7 mouse cellular contexts compared by ENCODE assay signal in the genomic region with DNA sequence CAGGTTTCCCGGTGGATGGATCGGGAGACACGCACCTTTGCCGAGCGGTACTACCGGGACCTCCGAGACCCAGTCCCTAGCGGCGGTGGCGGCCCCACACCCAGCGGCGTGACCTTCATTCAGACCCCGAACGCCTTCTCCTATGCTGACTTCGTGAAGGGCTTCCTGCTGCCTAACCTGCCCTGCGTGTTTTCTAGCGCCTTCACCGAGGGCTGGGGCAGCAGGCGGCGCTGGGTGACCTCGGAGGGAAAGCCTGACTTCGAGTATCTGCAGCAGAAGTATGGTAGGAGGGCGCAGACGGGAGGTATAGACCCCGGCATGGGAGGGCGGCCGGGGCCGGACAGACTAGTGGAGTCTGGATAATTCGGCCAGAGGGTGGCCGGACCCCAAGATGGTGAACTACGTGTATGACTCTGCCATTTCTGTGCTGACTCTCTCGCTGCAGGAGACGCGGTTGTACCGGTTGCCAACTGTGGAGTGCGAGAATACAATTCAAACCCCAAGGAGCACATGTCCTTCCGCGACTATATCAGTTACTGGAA. TPM values are rescaled to one million over a fixed set of nuclear protein-coding genes. Genes with fewer than 3 reads are reported as not detected.
DNase-seq lines count a peak whose midpoint lies in the region; ATAC-seq lines count a peak whose summit lies in the region.

No protein-coding gene starts in this region.

- H3K9ac ChIP-seq in kidney, embryonic 16.5 days (replicated peaks; ENCODE audit: low read length) = peak overlapping the region; percentile 87
- H3K9ac ChIP-seq in embryonic facial prominence, embryonic 13.5 days = peak overlapping the region; percentile 85
- peak overlapping the region; percentile 83 for H3K9ac ChIP-seq in intestine, embryonic 16.5 days (ENCODE audit: low read depth, low read length)

- no peaks in the 10 kb centered on the region for H3K9me3 ChIP-seq in kidney, embryonic 16.5 days (ENCODE audit: low read length)
- no peaks in the 10 kb centered on the region for H3K9me3 ChIP-seq in embryonic facial prominence, embryonic 13.5 days
- no peaks in the 10 kb centered on the region for H3K9me3 ChIP-seq in intestine, embryonic 16.5 days (ENCODE audit: control insufficient read depth, low read length)
- H3K9me3 ChIP-seq in midbrain, embryonic 10.5 days (replicated peaks) = no peaks in the 10 kb centered on the region

- peaks cover 17% of the 10 kb centered on the region for H3K4me1 ChIP-seq in kidney, embryonic 16.5 days (ENCODE audit: insufficient read depth, low read length)
- H3K4me1 ChIP-seq in embryonic facial prominence, embryonic 13.5 days = peaks cover 29% of the 10 kb centered on the region
- peaks cover 15% of the 10 kb centered on the region for H3K4me1 ChIP-seq in intestine, embryonic 16.5 days (ENCODE audit: control insufficient read depth, insufficient read depth, low read length)
- peaks cover 28% of the 10 kb centered on the region for H3K4me1 ChIP-seq in midbrain, embryonic 10.5 days

- WGBS in kidney, embryonic 16.5 days = under 1% methylated on average over 38 of the region's 38 CpGs
- under 1% methylated on average over 38 of the region's 38 CpGs for WGBS in embryonic facial prominence, embryonic 13.5 days
- WGBS in intestine, embryonic 16.5 days = under 1% methylated on average over 38 of the region's 38 CpGs
- WGBS in midbrain, embryonic 10.5 days = under 1% methylated on average over 38 of the region's 38 CpGs

- H3K4me2 ChIP-seq in kidney, embryonic 16.5 days (replicated peaks; ENCODE audit: low read depth, low read length) = peak overlapping the region; percentile 73
- peak overlapping the region; percentile 91 for H3K4me2 ChIP-seq in embryonic facial prominence, embryonic 13.5 days
- peak overlapping the region; percentile 92 for H3K4me2 ChIP-seq in intestine, embryonic 16.5 days (ENCODE audit: low read depth, low read length)

- H3K36me3 ChIP-seq in kidney, embryonic 16.5 days (ENCODE audit: insufficient read depth, low read length) = peaks cover 28% of the 10 kb centered on the region
- H3K36me3 ChIP-seq in embryonic facial prominence, embryonic 13.5 days = peaks cover 37% of the 10 kb centered on the region
- H3K36me3 ChIP-seq in intestine, embryonic 16.5 days (ENCODE audit: control insufficient read depth, insufficient read depth, low read length) = 0 out of 2 replicates have a peak, but pooled peaks cover 4% of the 10 kb centered on the region
- peaks cover 45% of the 10 kb centered on the region for H3K36me3 ChIP-seq in midbrain, embryonic 10.5 days

- peak overlapping the region; percentile 87 for H3K27ac ChIP-seq in kidney, embryonic 16.5 days (ENCODE audit: low read length)
- H3K27ac ChIP-seq in embryonic facial prominence, embryonic 13.5 days = peak overlapping the region; percentile 79
- H3K27ac ChIP-seq in intestine, embryonic 16.5 days (ENCODE audit: low read length) = peak overlapping the region; percentile 83
- H3K27ac ChIP-seq in midbrain, embryonic 10.5 days (replicated peaks) = peak overlapping the region; percentile 92

- peak; percentile 66 for ATAC-seq in kidney, embryonic 16.5 days (ENCODE audit: low FRiP score, low TSS enrichment)
- ATAC-seq in embryonic facial prominence, embryonic 13.5 days (ENCODE audit: insufficient number of reproducible peaks, insufficient read depth, low FRiP score, low TSS enrichment, low read depth) = 0 out of 2 replicates have a peak, but pooled peaks have one; percentile 58
- ATAC-seq in intestine, embryonic 16.5 days = peak; percentile 83

- no peaks in the 10 kb centered on the region for H3K27me3 ChIP-seq in kidney, embryonic 16.5 days (ENCODE audit: insufficient read depth, low read length)
- H3K27me3 ChIP-seq in embryonic facial prominence, embryonic 13.5 days = no peaks in the 10 kb centered on the region
- H3K27me3 ChIP-seq in intestine, embryonic 16.5 days (replicated peaks; ENCODE audit: control insufficient read depth, insufficient read depth, low read length) = no peaks in the 10 kb centered on the region
- H3K27me3 ChIP-seq in midbrain, embryonic 10.5 days (ENCODE audit: low read depth, poor library complexity, severe bottlenecking) = no peaks in the 10 kb centered on the region

- peak overlapping the region; percentile 87 for H3K4me3 ChIP-seq in kidney, embryonic 16.5 days (ENCODE audit: low read length)
- H3K4me3 ChIP-seq in embryonic facial prominence, embryonic 13.5 days = peak overlapping the region; percentile 87
- peak overlapping the region; percentile 81 for H3K4me3 ChIP-seq in intestine, embryonic 16.5 days (ENCODE audit: low read length)
- H3K4me3 ChIP-seq in midbrain, embryonic 10.5 days = peak overlapping the region; percentile 66

- DNase-seq in kidney, postnatal 14 days = no peak
- DNase-seq in MEL-GATA-1-ER (ENCODE audit: extremely low read depth, low read depth) = peak; percentile 17
- no peak for DNase-seq in midbrain, embryonic 10.5 days (ENCODE audit: low spot score)
- DNase-seq in adrenal gland, adult (ENCODE audit: inconsistent age in 2 of 2, low spot score in 1 of 2) = no peak

RNA-seq across cellular contexts. Expression of gene Jmjd4, which starts 0.5 kb away (rescaled TPM):
- 13.0 and 13.6 TPM in 2 replicates for polyA plus RNA-seq in kidney, embryonic 16.5 days (2015; fragmentation: Nextera tagmentation; extraction: Ambion mirVana)
- polyA plus RNA-seq in embryonic facial prominence, embryonic 13.5 days (2015; fragmentation: Nextera tagmentation; extraction: Ambion mirVana) = 14.9 and 15.4 TPM in 2 replicates
- polyA plus RNA-seq in intestine, embryonic 16.5 days (2015; fragmentation: Nextera tagmentation; extraction: Ambion mirVana) = 7.4 and 8.1 TPM in 2 replicates
- polyA plus RNA-seq in midbrain, embryonic 10.5 days (2016; fragmentation: Nextera tagmentation; extraction: Ambion mirVana) = 16.2 and 18.1 TPM in 2 replicates

RNA-seq across cellular contexts. Expression of gene Snap47, which starts 0.7 kb away (rescaled TPM):
- 119 and 124 TPM in 2 replicates for polyA plus RNA-seq in kidney, embryonic 16.5 days (2015; fragmentation: Nextera tagmentation; extraction: Ambion mirVana)
- 137 and 140 TPM in 2 replicates for polyA plus RNA-seq in embryonic facial prominence, embryonic 13.5 days (2015; fragmentation: Nextera tagmentation; extraction: Ambion mirVana)
- polyA plus RNA-seq in intestine, embryonic 16.5 days (2015; fragmentation: Nextera tagmentation; extraction: Ambion mirVana) = 74.4 and 76.8 TPM in 2 replicates
- polyA plus RNA-seq in midbrain, embryonic 10.5 days (2016; fragmentation: Nextera tagmentation; extraction: Ambion mirVana) = 108 and 127 TPM in 2 replicates

RNA-seq across cellular contexts. Expression of gene Zfp867, which starts 22.0 kb away (rescaled TPM):
- 9.3 and 9.6 TPM in 2 replicates for polyA plus RNA-seq in kidney, embryonic 16.5 days (2015; fragmentation: Nextera tagmentation; extraction: Ambion mirVana)
- 10.5 and 11.3 TPM in 2 replicates for polyA plus RNA-seq in embryonic facial prominence, embryonic 13.5 days (2015; fragmentation: Nextera tagmentation; extraction: Ambion mirVana)
- polyA plus RNA-seq in intestine, embryonic 16.5 days (2015; fragmentation: Nextera tagmentation; extraction: Ambion mirVana) = 4.3 and 4.6 TPM in 2 replicates
- 9.5 and 11.3 TPM in 2 replicates for polyA plus RNA-seq in midbrain, embryonic 10.5 days (2016; fragmentation: Nextera tagmentation; extraction: Ambion mirVana)
